Mouse (Mus musculus): Measurements from ENCODE around the gene Ccl9. TPM values are rescaled to one million over a fixed set of nuclear protein-coding genes. Genes with fewer than 3 reads are reported as not detected.

Ccl9 gene
- total RNA-seq, 2 experiments from 2014 or later = 2.4 to 6.2 TPM

DNA sequence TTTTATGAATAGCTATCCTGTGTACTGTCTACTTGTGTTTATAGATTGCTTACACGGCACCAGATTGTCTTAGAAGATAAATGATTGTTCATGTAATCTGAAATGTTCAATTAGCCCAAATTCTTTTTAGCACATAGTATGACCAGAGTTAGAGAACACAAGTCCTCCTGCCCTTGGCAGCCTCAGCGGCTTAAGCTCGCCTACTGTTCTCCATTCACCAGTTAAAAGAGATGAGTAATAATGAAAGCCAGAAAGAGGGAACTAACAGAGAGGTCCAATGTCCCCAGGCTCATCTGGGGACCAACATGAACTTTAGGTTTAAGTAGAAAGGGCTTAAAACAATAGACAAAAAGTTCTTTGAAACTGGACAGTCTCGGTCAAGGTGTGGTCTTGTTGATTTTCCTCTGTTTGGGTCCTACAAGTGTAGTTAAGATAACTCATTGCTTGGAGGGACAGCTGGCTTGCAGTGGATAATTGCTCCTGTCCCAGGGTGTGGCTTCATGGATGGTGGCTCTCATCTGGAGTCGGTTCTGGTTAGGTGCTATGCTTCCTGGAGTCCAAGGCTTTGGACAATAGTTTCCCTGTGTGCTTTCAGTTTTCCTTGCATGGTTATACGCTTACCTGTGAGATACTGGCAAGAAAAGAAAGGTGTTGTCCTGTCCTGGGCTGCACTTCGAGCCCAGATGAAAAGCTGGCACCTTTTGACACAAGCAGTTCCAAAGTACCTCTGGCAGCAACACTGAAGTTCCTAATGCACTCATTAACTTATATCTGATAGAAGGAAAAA, 17.4 kb upstream of the Ccl9 start:
- no peak for TF ChIP-seq CTCF (IDR thresholded peaks at IDR 0.05)
- intact Hi-C loops (cut with DNase I) = no loop called here
- Histone ChIP-seq H3K4me3 (no peak overlapping the region), H3K27ac (no peak overlapping the region)
- DNase-seq = no peak

DNA sequence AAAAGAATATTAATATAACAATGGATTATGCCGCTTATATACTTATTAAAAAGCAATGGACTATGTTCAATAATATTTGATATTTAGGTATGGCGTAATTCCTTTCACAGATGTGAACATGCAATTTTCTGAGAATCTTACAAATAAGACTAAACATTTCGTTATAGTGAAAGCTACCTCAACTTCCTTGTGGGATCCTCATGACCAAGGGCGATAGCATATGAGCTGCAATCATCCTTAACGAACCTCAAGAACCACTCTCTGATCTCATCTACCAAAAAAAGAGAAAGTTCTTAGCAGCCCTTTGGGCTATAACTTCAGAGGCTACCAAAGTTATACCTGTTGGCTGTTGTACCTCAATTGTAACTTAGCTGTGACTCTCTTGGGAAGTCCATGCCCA, 15.0 kb upstream of the Ccl9 start:
- TF ChIP-seq CTCF (IDR thresholded peaks at IDR 0.05) = no peak
- Histone ChIP-seq H3K4me3 (no peak overlapping the region), H3K27ac (no peak overlapping the region)
- DNase-seq = no peak
- intact Hi-C loops (cut with DNase I) = no loop called here

DNA sequence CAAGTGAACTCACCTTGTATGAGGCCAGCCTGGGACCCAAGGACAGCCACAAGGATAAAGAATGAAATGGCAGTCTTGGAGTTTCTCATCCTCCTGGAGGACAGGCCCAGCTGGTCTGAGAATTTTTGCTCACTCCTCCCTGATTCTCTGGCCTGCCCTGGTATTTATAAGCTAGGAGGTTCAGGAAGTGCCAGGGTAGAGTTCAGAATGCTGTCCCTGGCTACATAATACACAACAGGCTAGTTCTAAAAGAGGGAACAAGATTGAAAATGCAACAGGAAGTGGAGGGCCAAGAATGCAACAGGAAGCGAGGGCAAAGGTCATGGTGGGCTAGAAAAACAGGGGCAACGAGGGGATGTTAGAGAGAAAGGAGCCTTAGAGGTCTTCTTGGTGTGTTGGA, 14.4 kb upstream of the Ccl9 start, which contains the start of gene Ccl6:
Gene Ccl6 (minus strand): TSS at position 235 of the 400 bp plus-strand sequence.
- no peak for DNase-seq
- Histone ChIP-seq H3K27ac (0 out of 2 replicates have a peak within 1 kb of the TSS, but pooled peaks have one; percentile 16), H3K4me3 (peak within 1 kb of the TSS; percentile 44)
- intact Hi-C loops (cut with DNase I) = no loop called here
- TF ChIP-seq CTCF (IDR thresholded peaks at IDR 0.05) = no peak

DNA sequence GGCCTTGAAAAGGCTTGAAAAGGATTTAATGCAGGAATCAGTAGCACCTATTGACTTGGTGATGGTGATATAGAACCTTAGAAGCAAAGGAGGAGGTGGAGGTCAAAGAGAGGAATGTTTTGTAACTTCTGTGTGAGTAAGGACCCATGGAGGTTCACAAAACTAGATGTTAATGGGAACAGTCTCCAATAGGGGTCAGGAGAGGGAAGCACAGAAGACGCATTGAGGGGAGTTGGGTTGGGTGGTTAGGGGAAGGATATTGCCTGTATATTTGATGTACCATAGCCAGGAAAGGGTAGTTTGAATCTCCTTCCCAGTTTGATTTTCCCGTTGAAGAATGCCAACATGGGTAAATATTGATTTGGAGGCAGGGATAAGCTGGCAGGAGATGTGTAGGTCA, 5.8 kb upstream of the Ccl9 start:
- H3K4me3 ChIP-seq = no peak overlapping the region
- no peak overlapping the region for H3K27ac ChIP-seq
- no peak for TF ChIP-seq CTCF (IDR thresholded peaks at IDR 0.05)
- no peak for DNase-seq
- intact Hi-C loops (cut with DNase I) = no loop called here

DNA sequence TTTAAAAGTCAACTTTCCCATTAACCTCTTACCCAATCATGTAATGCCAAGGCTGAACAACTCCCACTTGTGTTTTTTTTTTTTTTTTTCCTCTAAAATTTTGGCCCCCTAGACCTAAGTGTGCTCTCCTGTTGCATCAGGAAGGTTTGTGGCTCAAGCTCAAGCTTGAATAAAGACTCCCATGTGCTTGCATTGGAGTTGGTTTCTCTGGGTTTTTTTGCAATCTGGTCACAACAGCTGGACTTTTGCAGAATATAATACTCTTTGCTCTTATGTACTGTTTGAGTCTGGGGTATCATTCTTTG, 5.0 kb upstream of the Ccl9 start:
- H3K27ac ChIP-seq = no peak overlapping the region
- DNase-seq = no peak
- intact Hi-C loops (cut with DNase I) = no loop called here
- TF ChIP-seq CTCF (IDR thresholded peaks at IDR 0.05) = no peak
- H3K4me3 ChIP-seq = no peak overlapping the region

DNA sequence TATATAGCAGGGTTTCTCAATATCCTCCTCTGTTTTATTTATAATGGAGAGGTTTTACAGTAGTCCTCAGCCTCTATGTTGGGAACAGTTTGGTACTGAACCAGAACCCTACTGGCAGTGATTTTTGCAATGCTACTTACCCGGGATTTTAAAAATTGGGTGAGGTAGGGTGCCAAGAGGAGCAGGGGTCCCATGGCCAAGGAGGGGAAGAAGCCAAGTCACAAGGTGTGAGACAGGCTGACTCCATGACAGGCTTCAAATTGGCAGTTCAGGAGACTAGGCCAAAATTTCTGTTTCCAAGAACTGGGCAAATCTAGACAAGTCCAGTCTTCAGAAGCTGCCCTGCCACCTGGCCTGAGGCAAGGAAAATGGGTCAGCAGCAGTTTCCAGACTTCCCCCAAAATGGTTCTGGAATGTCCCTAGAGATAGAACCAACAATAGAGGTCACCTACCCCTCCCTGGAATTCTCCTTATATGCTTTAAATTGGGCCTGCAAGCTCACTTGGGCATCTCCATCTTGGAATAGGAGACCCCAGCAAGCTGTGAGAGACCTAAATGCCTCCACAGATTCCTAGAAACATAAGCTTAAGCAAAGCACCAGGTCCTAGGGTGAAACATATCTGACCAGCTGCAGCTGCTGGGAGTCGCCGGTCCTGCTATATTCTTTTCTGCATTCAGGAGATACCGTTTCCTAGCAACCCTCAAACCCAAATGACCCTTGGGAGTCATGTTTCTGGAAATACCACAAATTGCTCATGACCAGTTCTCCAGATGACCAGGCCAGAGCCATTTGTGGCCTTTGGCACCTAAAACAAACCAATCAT, 4.4 kb upstream of the Ccl9 start:
- no peak overlapping the region for H3K27ac ChIP-seq
- no peak for TF ChIP-seq CTCF (IDR thresholded peaks at IDR 0.05)
- intact Hi-C loops (cut with DNase I) = no loop called here

DNA sequence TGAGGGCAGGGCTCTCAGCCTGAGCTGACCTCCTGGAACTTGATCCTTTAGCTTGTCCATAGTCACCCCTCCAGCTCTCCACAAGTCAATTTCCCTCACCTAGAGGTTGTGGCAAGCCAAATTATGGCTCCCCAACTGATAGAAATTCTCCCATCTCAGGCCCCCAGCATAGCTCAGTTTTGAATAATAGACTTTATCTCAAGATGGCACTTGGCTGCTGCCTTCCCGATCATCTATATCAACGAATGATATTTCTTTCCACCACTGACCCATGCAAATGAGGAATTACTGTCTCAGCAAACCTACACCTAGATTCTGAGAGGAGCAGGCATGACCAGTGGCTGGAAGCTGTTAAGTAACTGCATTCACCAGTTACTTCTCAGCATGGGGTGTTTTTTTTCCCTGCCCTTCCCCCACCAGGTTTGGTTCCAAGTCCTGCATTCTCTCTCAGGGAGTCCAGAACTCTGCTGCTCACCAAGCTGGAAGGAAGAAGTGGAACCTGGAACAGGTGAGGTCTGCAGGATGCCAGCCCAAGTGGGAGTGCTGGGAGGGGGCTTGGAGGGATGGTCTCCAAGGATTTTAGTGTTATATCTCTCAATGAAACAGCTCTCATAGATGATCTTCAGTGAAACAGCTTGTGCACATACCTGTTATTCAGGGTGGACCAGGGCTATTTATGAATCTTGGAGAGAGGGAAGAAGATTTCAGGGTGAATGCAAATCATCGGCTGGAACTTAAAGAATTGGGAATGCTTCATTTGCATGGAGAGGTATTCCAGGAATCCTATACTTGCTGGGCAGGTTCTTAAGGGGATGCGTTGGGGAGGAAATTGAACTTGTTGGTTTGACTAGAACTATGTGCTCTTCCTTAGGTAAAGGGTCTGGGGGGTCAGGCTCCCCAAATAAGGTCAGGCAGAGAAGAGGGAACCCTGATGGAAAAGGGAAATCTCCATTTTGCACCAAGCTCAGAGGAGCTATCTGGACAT, 3.5 kb upstream of the Ccl9 start:
- intact Hi-C loops (cut with DNase I) = no loop called here
- H3K4me3 ChIP-seq = no peak overlapping the region
- no peak overlapping the region for H3K27ac ChIP-seq
- DNase-seq = no peak
- no peak for TF ChIP-seq CTCF (IDR thresholded peaks at IDR 0.05)

More for the DNA sequence above, 4.4 kb upstream of the Ccl9 start:
- DNase-seq = no peak
- no peak overlapping the region for H3K4me3 ChIP-seq

DNA sequence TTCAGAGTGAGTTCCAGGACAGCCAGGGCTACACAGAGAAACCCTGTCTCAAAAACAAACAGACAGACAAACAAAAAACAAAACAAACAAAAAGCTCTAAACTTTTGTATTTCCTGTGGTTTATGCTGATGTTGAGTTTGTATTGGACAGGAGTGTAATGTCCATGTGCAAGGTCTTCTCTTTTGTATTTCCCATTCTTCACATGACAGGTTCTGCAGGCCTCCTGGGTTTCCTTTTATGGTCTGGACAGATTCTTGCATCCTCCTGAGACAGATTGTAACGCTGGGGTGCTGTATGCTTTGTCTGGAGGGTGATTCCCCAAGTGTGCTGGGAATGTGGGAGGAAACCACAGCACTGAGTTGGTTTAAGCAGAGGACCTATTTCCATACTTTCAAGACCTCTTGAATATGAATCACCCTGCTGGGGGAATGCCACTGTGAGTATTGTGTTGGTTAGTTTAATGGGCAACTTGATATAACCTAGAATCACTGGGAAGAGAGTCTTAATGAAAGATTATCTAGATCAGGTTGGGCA, 2.3 kb upstream of the Ccl9 start:
- no peak for DNase-seq
- Histone ChIP-seq H3K4me3 (no peak overlapping the region), H3K27ac (no peak overlapping the region)
- no peak for TF ChIP-seq CTCF (IDR thresholded peaks at IDR 0.05)
- intact Hi-C loops (cut with DNase I) = no loop called here

DNA sequence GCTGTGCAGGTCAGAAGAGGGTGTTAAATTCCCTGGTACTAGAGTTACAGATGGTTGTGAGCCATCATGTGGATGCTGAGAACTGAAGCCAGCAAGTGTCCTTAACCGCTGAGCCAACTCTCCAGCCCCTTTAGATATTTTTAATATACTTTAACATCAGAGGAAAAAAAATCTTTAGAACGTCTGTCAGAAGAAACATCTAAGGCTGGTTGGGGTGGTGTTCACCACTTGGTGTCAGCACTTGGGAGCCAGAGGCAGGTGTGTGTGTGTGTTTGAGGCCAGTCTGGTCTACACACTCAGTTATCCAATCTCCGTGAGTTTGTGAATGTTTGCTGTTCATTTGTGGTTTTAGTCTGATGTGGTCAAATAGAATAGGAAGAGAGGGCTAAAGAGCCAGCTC, 563 bp upstream of the Ccl9 start:
- H3K4me3 ChIP-seq = no peak overlapping the region
- TF ChIP-seq CTCF (IDR thresholded peaks at IDR 0.05) = no peak
- no peak overlapping the region for H3K27ac ChIP-seq
- intact Hi-C loops (cut with DNase I) = no loop called here
- no peak for DNase-seq

DNA sequence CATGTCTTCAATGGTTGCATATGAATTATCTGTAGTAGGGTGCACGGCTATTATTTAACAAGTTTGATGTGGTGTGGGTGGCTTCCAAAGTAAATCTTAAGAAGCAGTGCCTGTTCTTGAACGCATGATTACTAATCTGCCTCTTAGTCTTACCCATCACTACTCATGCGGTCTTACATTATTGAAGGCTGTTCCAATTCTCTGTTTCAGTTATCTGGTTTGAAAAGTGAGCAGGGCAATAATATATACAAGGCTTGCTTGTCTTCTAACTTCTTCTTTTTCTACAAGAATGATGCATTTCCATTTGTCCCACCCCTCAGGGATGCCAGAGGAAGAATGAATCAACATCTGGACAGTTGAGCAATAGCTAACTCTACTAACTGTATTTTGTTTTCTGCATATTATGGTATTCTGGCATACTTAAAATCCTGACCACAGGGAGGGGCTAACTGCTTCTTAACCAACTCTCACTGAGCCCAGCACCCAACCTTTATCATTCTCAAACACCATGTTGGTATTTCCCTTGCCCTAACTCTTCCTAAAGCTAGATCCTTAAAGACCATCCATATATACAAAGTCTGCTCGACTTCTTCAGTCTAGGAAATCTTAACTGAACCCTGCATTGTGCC, 1.4 kb downstream of the Ccl9 start:
- peak overlapping the region; percentile 28 for H3K4me3 ChIP-seq
- intact Hi-C loops (cut with DNase I) = no loop called here
- no peak for TF ChIP-seq CTCF (IDR thresholded peaks at IDR 0.05)
- DNase-seq = no peak
- H3K27ac ChIP-seq = peak overlapping the region; percentile 51; the same call in 1 of the 2 replicates

DNA sequence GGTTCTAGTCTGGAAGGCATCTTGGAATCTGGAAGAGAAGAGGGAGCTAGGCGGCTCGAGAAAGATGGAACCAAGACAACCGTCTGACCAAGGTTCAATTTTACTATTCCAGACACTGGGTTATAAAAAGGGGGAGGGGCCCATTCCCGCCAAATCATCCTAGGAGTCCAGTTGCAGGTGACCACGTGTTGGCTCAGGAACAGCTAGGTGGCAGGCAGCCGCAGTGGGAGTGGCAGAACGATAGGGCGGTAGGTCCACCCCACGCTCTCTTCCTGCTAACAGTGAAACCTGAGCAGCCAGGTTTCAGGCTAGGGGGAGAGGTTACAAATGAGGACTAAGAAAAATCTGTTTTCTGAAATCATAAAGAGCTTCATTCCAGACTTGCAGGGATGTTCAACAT, 5.6 kb downstream of the Ccl9 start:
- intact Hi-C loops (cut with DNase I) = no loop called here
- TF ChIP-seq CTCF (IDR thresholded peaks at IDR 0.05) = no peak
- H3K27ac ChIP-seq = no peak overlapping the region
- H3K4me3 ChIP-seq = no peak overlapping the region
- DNase-seq = no peak

DNA sequence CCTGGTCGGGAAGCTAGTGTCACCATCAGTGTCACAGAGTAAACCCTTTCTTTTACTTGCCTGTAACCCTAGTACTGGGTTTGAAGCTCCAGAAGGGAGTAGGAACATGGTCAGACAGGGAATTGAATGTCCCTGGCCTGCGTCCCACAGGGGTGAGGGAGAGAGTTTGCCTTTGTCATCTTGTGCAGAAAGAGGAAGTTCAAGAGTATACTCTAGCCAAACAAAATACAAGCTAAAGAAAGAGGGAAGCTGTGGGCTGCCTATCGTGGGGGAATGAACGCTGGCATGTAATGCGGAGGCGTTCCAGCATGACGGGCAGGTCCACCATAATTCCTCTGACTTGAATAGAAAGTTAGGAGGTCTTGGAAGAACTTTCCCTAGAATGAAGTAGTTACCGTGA, 6.2 kb downstream of the Ccl9 start:
- Histone ChIP-seq H3K27ac (no peak overlapping the region), H3K4me3 (no peak overlapping the region)
- intact Hi-C loops (cut with DNase I) = no loop called here
- DNase-seq = peak; percentile 44
- TF ChIP-seq CTCF (IDR thresholded peaks at IDR 0.05) = no peak
